Mouse (Mus musculus) MEL (cell line): ENCODE data around the gene 4930404N11Rik.

Experiments used
- NRF1 ChIP-seq: IDR thresholded peaks from 2 replicates; pipeline ENCODE4 v1.6.1; 2014; ENCODE audit warnings: low read depth, mild to moderate bottlenecking, inconsistent platforms, low read length, improper control_type of control experiment, moderate library complexity; ENCODE audit not compliant: poor library complexity, insufficient read depth, severe bottlenecking
- TCF12 ChIP-seq: IDR thresholded peaks from 2 replicates; pipeline ENCODE4 v1.6.1; 2014; ENCODE audit warnings: low read depth, mild to moderate bottlenecking, inconsistent platforms, low read length, improper control_type of control experiment, moderate library complexity

DNA sequence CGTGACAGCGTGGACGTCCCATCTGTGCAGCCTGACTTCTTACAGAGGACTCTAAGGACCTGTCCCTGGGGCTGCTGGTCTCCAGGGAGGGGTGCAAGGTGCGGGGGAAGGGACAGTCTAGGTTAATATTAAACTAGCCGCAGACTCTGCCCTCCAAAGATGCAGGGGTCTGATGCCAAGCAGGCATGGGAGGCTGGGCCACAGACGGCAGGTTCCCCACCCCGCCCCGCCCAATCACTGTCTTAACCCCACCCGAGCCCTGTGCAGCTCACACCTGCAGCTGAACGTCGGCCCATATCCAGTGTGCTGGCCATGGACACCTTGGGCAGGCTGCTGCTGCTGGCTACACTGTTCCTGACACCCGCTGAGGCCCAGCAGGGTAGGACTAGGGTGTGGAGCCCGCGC is 27.2 kb upstream of the 4930404N11Rik start, which contains the start of gene Smim24:
- TF ChIP-seq NRF1 (no peak), TCF12 (no peak)
